Mouse (Mus musculus) right cerebral cortex, adult 18-20 months (tissue): ENCODE measurements around the gene Bmpr1a.
"Not testable (repeated sequence)": the region's sequence is repeated elsewhere in the genome, so short reads cannot be mapped to it uniquely, and the experiment has no call there.

ENCODE experiments used
- DNase-seq: peaks from one replicate; pipeline ENCODE4 v3.0.0; 2022; ENCODE audit warnings: mixed read lengths

The Bmpr1a gene

DNA sequence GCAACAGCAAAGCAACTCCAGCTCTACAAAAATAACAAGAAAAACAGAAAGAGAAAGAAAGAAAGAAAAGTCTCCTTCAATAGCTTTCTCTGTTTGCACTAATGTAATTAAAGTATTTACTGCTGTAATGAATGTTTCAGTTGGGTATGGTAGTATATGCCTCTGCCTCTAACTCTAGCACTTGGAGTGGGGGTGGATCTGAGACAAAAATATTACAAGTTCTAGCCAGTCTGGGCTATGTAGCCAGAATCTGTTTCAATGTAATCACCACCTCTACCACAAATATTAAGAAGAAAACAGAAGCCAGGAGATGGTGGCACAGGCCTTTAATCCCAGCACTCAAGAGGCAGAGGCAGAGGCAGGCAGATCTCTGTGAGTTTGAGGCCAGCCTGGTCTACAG, 54.7 kb downstream of the Bmpr1a start:
- DNase-seq, result no peak

DNA sequence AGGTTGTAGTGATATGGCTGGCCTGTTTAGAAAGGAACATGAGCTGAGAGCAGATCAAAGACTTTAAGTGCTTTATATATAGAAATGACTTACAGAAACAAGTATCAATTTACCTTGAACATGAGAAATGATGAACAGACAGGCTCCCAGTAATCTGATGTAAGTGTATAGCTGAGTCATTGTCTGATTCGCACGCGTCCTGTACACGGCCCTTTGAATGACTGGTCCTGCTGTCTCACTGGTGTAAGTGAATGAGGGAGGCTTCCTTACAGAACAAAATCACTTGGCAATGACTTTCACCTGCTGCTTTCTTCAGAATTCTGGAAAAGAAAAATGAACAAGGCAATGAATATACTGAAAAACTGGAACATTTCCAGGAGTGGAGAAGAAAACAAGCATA, 55.5 kb downstream of the Bmpr1a start:
- DNase-seq, result no peak

DNA sequence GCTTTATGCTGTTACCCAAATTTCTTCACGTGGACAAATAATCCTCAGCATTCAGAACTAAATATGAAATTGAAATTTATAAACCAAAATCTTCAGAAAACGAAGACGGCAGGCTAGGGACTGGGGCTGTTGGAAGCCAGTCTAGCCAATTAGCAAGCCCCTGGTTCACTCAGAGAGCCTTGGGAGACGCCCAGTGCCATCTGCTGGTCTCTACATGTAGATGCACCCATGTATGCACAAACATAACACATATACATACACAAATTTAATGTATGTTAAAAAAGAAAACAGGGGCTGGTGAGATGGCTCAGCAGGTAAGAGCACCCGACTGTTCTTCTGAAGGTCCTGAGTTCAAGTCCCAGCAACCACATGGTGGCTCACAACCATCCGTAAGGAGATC, 56.5 kb downstream of the Bmpr1a start:
- no peak for DNase-seq

DNA sequence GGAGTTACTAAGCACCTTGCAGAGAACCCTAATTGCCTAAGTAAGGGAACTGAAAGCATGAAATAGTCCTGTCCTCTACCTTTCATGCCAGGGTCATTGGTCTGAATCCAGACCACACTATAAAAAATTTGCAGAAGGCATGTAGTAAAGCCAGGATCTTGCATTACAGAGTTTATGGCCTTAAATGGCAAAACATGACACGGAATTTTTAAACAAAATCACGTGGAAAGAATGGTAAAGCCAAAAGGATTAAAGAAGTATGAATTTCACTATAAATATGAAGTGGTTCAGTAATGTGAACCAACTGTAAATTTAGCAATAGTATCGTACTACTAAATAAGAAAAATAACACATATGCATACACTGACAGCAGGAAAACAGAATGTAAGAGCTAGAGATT, 57.8 kb downstream of the Bmpr1a start:
- DNase-seq, result no peak

DNA sequence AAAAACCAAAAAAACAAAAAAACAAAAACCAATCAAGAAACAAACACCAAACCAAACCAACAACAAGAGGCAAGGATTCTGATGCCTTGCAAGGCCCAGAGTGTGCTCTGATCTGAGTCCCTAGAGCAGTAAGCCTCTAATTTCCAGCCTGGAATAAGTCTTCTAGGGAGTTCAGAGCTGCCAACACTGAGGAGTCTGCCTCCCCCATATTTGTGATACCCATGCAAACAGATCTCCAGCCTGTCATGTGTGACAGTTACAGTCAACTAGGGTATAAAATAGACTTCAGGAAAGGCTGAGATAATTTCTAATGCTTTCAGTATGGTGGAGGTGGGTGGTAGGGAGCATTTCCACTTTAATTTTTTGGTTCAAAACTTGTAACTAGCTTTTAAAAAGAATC, 58.2 kb downstream of the Bmpr1a start:
- DNase-seq, result no peak

DNA sequence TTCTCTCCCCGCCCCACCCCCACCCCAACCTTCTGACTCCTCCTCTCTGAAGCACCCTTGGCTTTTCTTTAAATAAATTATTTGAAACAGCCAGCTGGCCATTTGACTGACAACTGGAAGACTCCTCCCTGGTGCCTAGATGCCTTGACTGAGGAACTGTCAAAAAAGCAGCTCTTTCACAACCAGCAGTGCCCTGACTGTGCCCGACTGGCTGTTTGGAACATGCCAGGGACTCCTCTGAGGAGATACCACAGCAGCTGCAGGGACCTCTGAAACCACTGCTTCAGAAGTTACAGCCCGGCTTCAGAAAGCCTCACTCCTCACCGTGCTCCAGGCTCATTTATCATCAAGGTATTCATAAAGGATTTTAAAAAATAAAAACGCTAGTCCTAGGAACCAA, 58.8 kb downstream of the Bmpr1a start:
- DNase-seq, result no peak

DNA sequence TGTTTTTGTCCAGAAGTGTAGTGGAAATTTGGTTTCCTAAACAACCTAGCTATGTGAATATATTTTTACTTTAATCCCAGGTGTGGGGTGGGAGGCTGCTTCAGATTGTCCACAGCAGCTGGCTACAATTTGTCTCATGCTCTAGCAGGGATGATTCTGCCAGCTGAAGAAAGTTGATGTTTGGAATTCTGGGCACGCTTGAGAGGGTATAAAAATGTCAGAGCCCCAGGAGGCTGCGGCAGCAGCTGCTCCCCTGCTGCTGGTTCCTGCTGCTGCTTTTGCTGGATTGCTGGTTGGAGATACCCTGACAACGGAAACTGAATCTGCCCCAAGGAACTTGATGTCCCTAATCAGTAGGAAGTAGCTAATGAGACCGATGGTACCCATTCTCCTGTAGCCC, 60.6 kb downstream of the Bmpr1a start:
- DNase-seq, result no peak

DNA sequence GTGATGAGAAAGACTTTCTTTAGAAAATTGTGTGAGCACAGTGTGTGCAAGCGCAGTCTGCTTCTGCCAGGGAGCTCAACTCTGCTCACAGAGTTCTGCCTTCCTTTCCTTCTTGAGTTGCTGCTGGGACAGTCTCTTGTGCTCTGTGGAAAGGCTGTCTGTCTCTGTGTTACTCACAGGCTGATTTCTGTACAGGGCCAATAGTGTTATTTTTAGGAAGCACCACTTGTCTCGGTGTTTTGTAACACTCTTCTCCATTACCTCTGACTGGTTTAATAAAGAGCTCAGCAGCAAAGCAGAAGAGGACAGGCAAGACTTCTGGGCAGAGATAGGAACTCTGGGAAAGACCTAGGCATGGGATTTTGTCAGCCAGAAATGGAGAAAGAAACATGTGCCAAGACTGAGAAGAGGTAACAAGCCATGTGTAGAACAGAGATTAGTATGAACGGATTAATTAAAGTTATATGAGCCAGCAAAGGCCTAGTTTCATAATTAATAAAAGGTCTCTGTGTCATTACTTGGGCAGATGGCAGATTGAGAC, 62.5 kb downstream of the Bmpr1a start:
- no peak for DNase-seq

DNA sequence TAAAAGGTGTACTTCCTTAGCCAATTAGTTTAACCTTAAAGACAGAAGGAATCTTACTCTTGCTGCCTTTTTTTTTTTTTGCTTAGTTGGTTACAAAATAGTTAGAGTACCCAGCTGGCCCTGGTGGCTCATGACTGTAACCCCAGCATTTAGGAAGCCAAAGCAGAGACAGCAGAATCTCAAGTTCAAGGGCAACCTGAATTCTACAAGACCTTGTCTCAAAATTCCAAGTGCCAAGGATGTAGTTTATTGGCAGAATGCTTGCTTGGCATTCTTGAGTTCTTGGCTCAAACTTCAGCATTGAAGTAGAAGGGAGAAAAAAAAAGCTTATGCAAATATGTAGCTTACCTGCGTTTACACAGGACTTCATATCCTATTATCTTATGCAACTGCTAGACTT, 74.1 kb downstream of the Bmpr1a start:
- DNase-seq, result no peak

DNA sequence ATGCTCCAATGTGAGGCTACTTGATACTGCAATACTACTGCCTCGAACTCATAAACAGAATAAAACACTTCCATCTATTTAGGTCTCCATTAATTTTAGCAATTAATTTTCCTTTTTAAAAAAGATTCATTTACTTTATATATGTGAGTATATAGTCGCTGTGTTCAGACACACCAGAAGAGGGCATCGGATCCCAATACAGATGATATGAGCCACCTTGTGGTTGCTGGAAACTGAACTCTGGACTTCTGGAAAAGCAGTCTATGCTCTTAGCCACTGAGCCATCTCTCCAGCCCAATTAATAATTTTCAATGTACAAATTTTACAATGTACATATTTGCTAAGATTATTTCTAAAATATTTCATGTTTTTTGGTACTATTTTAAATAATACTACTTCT, 74.9 kb downstream of the Bmpr1a start:
- no peak for DNase-seq

DNA sequence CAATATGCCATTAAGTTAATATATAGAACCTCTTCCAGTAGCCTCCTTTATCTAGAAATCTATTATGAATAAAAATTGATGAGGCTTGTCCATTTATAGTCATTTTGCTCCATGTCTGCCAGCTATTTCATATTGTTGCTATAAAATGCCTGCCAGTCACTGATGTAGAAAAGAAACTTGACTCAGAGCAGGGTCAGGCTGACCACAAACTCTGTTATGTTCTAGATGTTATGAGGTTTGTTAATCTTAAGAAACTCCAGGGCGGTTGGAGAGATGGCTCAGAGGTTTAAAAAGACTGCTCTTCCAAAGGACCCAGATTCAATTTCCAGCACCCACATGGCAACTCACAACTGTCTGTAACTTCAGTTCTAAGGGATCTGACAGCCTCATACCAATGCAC, 82.1 kb downstream of the Bmpr1a start:
- no peak for DNase-seq

DNA sequence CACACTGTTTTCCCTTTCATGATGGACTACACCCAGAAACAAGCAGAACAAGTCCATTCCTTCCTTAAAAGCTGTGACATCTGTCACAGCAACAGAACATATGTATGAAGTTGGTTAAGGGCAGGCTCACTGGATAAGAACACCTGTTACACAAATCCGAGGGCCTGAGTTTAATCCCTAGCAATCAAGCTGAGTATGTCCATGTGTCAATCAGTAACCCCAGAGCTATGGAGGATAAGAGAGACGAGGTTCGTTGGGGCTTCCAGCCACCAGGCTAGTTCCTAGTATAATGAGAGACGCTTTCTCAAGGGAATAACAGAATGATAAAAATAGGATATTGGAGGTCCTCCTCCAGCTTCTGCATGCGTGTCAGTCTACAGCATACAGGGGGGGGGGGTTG, 85.6 kb downstream of the Bmpr1a start:
- DNase-seq, result no peak

DNA sequence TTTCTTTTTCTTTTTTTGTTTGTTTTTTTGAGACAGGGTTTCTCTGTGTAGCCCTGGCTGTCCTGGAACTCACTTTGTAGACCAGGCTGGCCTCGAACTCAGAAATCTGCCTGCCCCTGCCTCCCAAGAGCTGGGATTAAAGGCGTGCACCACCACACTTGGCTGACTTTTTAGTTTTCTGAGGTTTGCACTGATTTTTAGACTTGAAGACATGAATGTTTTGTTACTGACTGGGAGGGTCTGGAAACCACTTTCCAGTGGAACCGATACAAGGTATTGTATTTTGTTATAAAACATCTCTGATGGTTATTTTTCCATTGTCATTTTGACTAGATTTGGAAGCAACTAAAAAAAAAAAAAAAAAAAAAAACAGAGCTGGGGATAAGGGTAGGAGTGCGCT, 86.2 kb downstream of the Bmpr1a start:
- DNase-seq, result not testable (repeated sequence)

DNA sequence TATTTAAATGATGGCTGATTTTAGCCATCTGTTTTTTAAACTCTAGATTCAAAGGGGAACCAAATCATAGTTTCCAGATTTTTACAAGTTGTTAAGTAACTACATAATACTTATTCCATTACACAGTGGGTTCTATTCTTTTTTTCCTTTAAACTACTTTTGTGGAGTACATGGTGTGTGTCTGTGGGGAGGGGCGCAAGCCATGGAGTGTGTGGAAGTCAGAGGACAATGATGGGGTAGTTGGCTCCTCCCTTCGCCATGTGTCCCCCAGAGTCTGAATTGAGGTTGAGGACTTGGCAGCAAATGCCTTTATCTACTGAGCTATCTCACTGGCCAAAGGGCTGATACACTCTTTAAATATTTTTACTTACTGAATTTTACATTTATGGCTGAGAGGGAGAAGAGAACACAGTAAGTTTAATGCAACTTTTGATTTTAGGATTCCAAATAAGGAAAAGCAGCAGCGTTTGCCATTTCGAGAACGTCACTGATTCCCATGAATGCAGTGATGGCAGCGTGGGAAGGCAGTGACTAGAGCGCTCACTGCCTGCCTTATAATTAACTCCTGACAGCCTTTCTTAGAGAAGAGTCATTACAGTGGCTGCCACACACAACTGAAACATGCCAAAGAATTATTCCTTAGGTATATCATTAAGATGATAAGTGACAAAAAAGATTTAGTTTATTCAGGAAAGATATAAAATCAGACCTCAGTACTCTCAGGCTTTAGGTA, 90.8 kb downstream of the Bmpr1a start:
- DNase-seq, result peak; percentile 20

DNA sequence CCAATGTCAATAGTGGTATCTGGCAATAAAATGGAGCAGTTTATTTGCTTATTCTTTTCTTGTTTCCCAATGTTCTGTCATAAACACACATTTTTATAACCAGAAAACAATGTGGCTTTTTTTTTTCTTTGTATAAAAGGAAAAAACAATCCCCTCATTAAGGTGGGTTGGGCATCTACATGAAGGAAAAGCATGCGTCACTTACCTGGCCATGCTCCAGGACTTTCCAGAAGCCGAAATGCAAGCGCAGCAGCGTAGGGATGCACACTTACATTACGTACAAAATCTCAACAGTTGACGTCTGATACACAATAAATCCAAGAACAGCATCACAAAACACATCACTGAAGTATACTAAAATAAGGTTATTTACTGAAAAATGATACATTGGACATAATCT, 92.4 kb downstream of the Bmpr1a start:
- DNase-seq, result no peak

DNA sequence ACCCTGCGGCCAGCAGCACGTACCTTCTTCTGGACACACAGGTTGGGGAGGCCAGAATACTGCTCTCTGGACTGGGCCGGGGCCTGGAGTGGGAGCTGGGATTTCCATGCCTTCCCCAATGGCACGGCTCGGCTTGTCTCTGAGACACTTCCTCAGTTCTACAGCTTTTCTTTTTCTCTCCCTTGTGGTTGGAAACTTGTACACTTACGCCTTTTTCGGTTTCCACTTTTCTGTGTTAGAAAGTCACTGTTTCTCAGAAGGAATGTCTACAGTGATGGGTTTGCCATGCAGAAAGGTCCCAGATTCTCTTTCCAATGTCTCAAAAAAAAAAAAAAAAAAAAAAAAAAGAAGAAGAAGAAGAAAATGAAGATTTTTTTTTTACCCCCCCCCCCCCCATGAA, 99.7 kb downstream of the Bmpr1a start:
- no peak for DNase-seq

DNA sequence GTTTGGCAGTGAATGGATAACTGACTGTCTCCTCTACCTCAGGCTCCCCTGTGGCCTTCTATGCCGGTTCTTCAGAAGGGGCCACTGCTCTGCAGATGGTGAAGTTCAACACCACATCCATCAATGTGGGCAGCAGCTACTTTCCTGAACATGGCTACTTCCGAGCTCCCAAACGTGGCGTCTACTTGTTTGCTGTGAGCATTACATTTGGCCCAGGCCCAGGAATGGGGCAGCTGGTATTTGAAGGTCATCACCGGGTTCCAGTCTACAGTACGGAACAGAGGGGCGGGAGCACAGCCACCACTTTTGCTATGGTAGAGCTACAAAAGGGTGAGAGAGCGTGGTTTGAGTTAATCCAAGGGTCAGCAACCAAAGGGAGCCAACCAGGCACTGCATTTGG, 100.3 kb downstream of the Bmpr1a start:
- DNase-seq, result no peak

DNA sequence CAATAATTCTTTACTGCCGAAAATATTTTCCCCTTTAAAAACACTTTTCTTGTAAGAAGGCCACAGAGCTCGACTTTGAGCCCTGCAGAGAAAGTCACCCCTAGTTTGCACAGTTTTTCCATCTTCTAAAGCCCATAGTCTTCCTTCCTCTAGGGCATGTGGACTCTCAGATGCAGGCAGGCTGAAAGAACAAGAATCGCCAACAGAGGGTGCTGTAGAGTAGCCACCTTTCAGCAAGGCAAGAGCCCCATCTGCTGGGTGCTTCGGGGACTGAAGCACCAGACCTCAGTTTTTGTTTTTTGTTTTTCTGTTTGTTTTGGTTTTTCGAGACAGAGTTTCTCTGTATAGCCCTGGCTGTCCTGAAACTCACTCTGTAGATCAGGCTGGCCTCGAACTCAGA, 102.0 kb downstream of the Bmpr1a start:
- peak; percentile 53 for DNase-seq

DNA sequence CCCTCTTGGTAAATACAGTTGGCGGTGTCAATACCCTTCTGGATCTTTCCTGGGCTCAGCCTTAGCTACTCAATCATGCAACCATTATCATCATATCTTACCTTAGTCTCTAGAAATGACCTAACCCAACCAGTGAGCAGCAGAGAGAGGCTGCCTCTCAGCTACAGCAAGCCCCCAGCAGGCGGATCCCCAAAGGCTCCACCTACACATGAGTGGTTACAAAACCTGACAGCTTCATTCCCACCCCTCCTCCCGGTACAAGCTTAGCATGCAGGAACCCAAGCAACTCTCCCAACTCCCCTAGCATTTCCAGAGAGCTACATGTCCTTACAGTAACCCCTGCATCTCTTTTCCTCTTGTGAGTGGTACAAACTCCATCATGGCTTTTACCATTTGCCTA, 103.1 kb downstream of the Bmpr1a start:
- no peak for DNase-seq

DNA sequence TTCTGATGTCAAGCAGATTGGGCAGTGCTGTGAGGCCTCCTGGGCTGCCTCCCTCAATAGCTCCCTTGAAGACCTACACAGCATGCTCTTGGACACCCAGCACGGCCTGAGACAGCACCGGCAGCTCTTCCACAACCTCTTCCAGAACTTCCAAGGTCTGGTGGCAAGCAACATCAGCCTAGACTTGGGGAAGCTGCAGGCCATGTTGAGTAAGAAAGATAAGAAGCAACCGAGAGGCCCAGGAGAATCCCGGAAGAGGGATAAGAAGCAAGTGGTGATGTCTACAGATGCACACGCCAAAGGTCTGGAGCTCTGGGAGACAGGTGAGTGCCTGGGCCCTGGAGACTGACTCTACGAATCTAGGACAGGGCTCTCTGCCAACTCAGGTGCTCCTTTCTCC, 103.8 kb downstream of the Bmpr1a start:
- DNase-seq, result no peak

DNA sequence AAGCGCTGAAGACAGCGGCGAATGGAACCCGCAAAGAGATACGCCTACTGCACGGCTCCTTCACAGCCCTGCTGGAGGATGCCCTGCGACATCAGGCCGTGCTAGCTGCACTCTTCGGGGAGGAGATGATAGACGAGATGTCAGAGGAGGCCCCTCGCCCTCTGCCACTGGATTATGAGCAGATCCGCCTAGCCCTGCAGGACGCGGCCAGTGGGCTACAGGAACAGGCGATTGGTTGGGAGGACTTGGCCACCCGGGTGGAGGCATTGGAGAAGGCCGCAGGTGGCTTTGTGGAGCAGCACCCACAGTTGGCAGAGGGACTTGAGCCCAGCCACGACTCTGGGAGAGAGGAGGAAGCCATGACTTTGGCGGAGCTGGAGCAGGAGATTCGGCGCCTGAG, 104.2 kb downstream of the Bmpr1a start:
- no peak for DNase-seq

DNA sequence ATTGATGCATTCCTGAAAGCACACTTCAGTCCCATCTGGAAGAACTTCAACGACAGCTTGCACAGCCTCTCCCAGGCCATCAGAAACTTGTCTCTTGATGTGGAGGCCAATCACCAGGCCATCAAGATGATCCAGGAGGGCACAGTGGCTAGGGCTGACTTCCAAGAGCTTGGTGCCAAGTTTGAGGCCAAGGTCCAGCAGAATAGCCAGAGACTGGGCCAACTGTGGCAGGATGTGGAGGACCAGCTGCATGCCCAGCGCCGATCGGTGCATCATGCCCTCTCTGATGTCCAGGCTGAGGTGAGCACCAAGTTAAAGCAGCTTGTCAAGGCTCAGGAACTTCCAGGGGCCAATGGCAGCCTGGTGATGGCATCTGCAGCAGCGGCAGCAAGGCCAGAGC, 105.3 kb downstream of the Bmpr1a start:
- DNase-seq, result no peak

DNA sequence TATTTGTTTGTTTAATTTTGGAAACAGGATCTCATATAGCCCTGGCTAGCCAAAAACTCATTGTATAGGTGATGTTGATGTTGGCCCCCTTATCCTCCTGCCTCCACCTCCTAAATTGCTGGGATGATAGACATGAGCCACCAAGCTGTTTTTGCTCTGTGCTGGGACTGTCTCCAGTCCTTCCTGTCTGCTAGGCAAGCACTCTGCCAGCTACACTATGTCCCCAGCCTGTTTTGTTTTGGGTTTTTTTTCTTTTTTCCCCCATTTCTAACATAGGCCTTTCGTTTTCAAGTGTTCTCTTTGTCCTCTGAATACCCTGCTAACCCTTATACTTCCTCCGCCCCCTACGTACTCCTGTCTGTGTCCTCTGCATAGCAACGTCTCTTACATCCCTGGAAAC, 109.8 kb downstream of the Bmpr1a start:
- DNase-seq, result no peak

DNA sequence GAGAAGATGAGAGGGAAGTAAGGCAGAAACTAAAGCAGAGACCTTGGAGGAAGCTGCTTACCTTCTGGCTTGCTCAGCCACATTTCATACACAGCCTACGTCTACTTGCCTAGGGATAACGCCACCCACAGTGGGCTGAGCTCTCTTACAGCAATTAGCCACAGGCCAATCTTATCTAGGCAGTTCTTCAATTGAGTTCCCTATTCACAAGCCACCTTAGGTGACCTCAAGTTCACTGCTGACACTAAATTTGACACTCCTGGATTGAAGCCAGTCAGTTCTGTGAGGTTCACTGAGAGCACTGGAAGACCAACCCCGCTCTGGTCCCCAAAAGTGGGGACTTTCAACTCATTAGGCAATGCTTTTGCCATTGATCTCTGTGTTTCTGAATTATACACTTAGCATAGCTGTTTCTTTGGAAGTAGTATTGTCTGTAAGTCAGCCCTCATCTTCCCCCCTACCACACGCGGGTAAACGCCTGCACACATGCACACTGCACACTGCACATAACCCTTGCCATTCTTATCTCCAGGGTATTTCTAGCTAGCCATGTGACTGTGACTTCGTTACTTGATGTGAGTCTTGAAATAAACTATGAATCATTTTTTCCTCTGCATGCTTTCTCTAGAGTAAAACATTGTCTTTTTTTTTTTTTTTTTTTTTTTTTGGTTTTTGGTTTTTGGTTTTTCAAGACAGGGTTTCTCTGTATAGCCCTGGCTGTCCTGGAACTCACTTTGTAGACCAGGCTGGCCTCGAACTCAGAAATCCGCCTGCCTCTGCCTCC, 120.0 kb downstream of the Bmpr1a start:
- DNase-seq, result no peak
